Mouse (Mus musculus): Measurements from ENCODE around the gene 4930558C23Rik. TPM values are rescaled to one million over a fixed set of nuclear protein-coding genes. Genes with fewer than 3 reads are reported as not detected.
"Not testable (repeated sequence)": the region's sequence is repeated elsewhere in the genome, so short reads cannot be mapped to it uniquely, and the experiment has no call there.

4930558C23Rik gene
- polyA plus RNA-seq, 1 experiment from 2014 or later: not detected

DNA sequence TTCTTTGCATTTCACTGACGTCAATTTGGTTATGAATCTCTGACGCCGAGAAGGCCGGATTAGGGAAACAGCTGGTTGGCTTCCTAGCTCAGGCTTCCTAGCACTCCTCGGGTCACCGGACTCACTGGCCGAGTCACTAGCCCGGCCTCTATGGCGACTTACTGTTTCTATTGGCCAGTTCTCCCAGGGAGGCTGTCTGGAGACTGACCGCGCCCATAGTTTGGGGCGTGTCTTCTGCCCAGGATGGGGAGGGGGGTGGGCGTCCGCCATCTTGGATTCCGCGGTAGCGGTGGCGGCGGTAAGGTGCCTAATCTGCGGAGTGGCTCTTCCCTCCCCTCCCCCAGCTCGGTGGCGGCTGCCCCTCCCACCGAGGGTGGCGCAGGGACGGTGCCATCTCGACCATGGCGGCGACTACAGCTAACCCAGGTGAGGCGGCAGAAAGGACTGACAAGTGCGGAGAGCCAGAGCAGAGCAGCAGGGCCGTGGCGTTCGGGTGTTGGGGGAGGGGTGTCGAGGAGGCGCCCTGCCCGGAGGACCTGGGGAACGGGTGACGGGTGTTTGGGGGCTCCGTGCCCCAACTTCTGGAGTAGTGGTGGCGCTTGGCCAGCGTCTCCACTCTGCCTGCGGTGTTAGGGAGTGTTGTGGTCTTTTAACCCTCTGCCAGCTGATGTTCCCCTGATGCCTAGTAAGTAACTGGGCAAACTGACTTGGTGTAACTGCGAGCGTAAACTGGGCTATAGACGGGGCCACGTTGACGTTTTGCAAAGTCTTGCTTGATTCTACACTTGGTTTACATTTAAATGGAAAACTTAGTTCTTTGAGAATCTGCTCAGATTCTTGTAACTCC is 31.7 kb upstream of the 4930558C23Rik start, which contains the start of gene Arnt:
Arnt (plus strand) TSS at position 253 of the 847 bp plus-strand sequence.
- Histone ChIP-seq H3K9me3 (ENCODE audit: control insufficient read depth, low read length) (no peaks in the 10 kb centered on the region), H3K4me3 (ENCODE audit: low read depth, low read length) (peak within 1 kb of the TSS; percentile 89), H3K27me3 (ENCODE audit: control insufficient read depth, insufficient read depth, low read length) (no peaks in the 10 kb centered on the region), H3K27ac (ENCODE audit: low read depth, low read length) (no peak within 1 kb of the TSS; the same call in 1 of the 2 replicates), H3K9ac (ENCODE audit: low read length) (peak within 1 kb of the TSS; percentile 82), H3K4me2 (peak within 1 kb of the TSS; percentile 68), H3K4me1 (ENCODE audit: control insufficient read depth, insufficient read depth, low read length) (peaks cover 6% of the 10 kb centered on the region), H3K36me3 (ENCODE audit: control insufficient read depth, insufficient read depth, low read length) (no peaks in the 10 kb centered on the region; the same call in 1 of the 2 replicates)
- DNase-seq (ENCODE audit: low spot score, missing footprints) (peak; percentile 99), ATAC-seq (ENCODE audit: low FRiP score) (peak; percentile 100)
- WGBS: under 1% methylated on average over 47 of the region's 47 CpGs

DNA sequence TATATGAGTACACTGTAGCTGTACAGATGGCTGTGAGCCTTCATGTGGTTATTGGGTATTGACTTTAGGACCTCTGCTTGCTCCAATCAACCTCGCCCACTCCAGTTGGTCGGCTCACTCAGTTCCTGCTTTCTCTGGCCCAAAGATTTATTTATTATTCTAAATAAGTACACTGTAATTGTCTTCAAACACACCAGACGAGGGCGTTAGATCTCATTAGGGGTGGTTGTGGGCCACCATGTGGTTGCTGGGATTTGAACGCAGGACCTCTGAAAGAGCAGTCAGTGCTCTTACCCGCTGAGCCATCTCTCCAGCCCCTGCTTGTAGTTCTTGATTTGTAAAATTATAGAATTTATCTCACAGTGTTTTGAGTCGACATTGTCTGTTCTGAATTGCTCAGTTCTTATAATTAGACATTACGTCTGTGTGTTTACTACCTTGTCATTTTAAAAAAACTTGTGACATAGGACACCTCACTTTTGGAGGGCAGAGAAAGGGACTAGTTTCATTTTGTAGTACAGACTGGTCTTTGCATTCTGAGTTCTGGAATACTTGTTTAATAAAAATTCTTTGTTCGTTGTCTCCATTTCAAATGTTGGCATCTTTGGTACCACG is 30.8 kb upstream of the 4930558C23Rik start:
- WGBS: 72% methylated on average over 10 of the region's 10 CpGs
- Histone ChIP-seq H3K4me3 (ENCODE audit: low read depth, low read length) (no peak overlapping the region; the same call in 1 of the 2 replicates), H3K4me2 (peak overlapping the region; percentile 68), H3K27ac (ENCODE audit: low read depth, low read length) (no peak overlapping the region), H3K9me3 (ENCODE audit: control insufficient read depth, low read length) (no peaks in the 10 kb centered on the region), H3K9ac (ENCODE audit: low read length) (no peak overlapping the region), H3K36me3 (ENCODE audit: control insufficient read depth, insufficient read depth, low read length) (no peaks in the 10 kb centered on the region; the same call in 1 of the 2 replicates), H3K27me3 (ENCODE audit: control insufficient read depth, insufficient read depth, low read length) (no peaks in the 10 kb centered on the region), H3K4me1 (ENCODE audit: control insufficient read depth, insufficient read depth, low read length) (peaks cover 6% of the 10 kb centered on the region)
- no peak for DNase-seq (ENCODE audit: low spot score, missing footprints)
- no peak for ATAC-seq (ENCODE audit: low FRiP score)

DNA sequence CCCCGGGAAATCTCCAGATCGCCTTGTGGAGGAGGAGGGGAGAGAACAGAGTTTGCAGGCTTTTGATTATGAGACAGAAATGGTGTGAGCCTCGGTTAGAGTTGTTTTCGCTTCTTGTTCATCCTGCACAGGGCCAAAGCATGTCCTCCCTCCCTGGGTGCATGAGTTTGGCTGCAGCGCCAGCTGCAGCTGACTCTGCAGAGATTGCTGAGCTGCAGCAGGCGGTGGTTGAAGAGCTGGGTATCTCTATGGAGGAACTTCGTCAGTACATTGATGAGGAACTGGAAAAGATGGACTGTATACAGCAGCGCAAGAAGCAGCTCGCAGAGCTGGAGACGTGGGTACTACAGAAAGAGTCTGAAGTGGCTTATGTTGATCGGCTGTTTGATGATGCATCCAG is 25.8 kb upstream of the 4930558C23Rik start:
- H3K36me3 ChIP-seq (ENCODE audit: control insufficient read depth, insufficient read depth, low read length); ATAC-seq (ENCODE audit: low FRiP score); H3K27me3 ChIP-seq (ENCODE audit: control insufficient read depth, insufficient read depth, low read length); H3K27ac ChIP-seq (ENCODE audit: low read depth, low read length); H3K9ac ChIP-seq (ENCODE audit: low read length); H3K4me3 ChIP-seq (ENCODE audit: low read depth, low read length); DNase-seq (ENCODE audit: low spot score, missing footprints); H3K4me2 ChIP-seq; H3K4me1 ChIP-seq (ENCODE audit: control insufficient read depth, insufficient read depth, low read length); H3K9me3 ChIP-seq (ENCODE audit: control insufficient read depth, low read length): not testable (repeated sequence)
- 76% methylated on average over 4 of the region's 11 CpGs for WGBS

DNA sequence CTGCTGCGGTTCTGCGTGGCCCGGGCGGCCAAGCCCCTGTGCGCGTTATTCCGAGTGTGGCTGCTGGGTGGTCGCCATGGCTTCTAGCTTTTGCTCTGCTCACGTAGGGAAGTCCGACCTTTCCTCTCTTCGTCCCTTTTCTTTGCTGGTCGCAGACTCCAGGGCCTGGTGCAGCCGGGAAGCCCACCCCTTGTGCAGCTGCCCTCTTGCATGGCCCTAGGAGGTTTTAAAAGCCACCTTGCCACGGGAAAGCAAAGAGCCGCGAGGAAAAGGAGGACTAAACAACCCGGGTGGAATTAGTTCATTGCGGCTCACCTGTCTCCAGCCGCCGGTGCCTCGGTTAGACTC is 25.2 kb upstream of the 4930558C23Rik start:
- H3K4me1 ChIP-seq (ENCODE audit: control insufficient read depth, insufficient read depth, low read length); ATAC-seq (ENCODE audit: low FRiP score); H3K9me3 ChIP-seq (ENCODE audit: control insufficient read depth, low read length); H3K36me3 ChIP-seq (ENCODE audit: control insufficient read depth, insufficient read depth, low read length); H3K27me3 ChIP-seq (ENCODE audit: control insufficient read depth, insufficient read depth, low read length); H3K9ac ChIP-seq (ENCODE audit: low read length); H3K27ac ChIP-seq (ENCODE audit: low read depth, low read length): not testable (repeated sequence)
- Histone ChIP-seq H3K4me2 (peak overlapping the region; percentile 32), H3K4me3 (ENCODE audit: low read depth, low read length) (peak overlapping the region; percentile 24)
- 16% methylated on average over 12 of the region's 21 CpGs for WGBS
- peak; percentile 88 for DNase-seq (ENCODE audit: low spot score, missing footprints)

DNA sequence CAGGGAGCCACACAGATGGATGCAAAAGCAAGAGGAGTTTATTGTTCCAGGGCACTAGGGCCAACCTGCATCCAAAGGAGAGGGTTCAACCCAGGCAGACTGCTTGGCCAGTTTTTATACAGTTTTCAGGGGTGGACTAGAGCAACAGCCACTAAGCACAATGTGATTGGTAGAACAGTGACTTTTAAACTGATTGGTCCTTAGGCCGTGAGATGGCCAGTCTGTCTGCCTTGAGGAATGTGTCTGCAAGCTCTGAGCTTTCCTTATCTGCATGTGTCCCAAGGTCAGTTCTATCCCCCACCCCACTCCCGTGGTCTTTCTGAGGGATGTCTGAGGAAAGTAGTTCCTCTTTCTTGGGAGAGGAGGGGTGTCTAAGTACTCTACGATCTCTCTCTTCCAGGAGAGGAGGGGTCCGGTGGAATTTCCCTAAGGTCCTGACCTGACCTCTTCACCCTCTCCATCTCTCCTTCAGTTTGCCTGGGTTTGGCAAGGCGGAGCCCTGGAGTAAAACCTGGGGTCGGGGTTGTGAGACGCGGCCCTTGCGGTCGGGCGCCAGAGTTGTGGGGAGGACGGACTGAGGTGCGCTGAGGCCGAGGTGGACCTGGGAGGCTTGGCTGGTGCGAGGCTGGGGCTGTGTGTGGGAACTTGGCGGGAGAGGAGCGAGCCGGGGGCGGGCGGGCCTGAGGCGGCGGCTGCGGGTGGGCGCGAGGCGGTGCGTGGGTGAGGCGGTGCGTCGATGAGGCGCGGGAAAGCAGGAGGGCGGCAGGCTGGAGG is 24.7 kb upstream of the 4930558C23Rik start:
- H3K27ac ChIP-seq (ENCODE audit: low read depth, low read length); H3K36me3 ChIP-seq (ENCODE audit: control insufficient read depth, insufficient read depth, low read length); H3K27me3 ChIP-seq (ENCODE audit: control insufficient read depth, insufficient read depth, low read length); H3K9me3 ChIP-seq (ENCODE audit: control insufficient read depth, low read length); H3K4me1 ChIP-seq (ENCODE audit: control insufficient read depth, insufficient read depth, low read length); H3K9ac ChIP-seq (ENCODE audit: low read length); DNase-seq (ENCODE audit: low spot score, missing footprints): not testable (repeated sequence)
- Histone ChIP-seq H3K4me2 (peak overlapping the region; percentile 32; the same call in 1 of the 2 replicates), H3K4me3 (ENCODE audit: low read depth, low read length) (peak overlapping the region; percentile 24)
- 54% methylated on average over 8 of the region's 33 CpGs for WGBS
- peak; percentile 80 for ATAC-seq (ENCODE audit: low FRiP score)

DNA sequence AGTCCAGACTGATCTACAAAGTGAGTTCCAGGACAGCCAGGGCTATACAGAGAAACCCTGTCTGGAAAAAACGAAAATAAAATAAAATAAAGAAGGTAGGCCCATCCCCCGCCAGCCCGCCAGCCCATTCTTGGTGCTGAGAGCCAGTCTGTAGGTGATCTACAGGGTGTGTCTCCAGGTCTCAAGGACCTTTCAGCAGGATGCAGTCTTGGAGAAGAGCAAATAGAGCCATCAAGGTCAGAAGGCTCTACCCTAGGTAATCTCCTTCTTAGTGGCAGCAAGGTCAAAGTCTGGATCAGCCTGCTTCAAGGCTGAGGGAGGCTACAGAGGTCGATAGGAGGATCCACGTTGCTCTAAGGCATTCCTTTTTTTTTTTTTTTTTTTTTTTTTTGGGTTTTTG is 23.8 kb upstream of the 4930558C23Rik start:
- not testable (repeated sequence) for H3K4me3 ChIP-seq (ENCODE audit: low read depth, low read length); H3K36me3 ChIP-seq (ENCODE audit: control insufficient read depth, insufficient read depth, low read length); DNase-seq (ENCODE audit: low spot score, missing footprints); H3K4me1 ChIP-seq (ENCODE audit: control insufficient read depth, insufficient read depth, low read length); H3K27ac ChIP-seq (ENCODE audit: low read depth, low read length); H3K27me3 ChIP-seq (ENCODE audit: control insufficient read depth, insufficient read depth, low read length); ATAC-seq (ENCODE audit: low FRiP score); H3K9me3 ChIP-seq (ENCODE audit: control insufficient read depth, low read length); H3K4me2 ChIP-seq; H3K9ac ChIP-seq (ENCODE audit: low read length)
- 94% methylated on average over 5 of the region's 5 CpGs for WGBS

DNA sequence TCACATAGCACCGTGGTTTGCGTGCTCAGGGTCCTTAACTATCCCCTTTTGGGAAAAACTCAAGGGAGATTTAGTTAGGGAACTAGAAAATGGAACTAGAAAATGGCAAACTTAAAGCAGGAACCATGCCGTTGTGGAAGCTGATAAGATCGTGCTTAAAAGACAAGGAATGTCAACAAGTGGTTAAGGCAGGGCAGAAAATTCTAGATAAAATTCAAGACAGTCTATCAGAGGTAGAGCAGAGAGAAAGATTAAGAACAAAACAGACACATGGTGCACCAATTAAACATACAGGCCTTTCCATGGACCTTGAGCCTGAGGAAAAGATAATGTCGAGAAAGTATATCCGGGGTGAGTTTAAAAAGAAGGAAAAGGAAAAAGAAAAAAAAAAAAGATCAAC is 15.2 kb upstream of the 4930558C23Rik start:
- Histone ChIP-seq H3K27ac (ENCODE audit: low read depth, low read length) (no peak overlapping the region), H3K36me3 (ENCODE audit: control insufficient read depth, insufficient read depth, low read length) (no peaks in the 10 kb centered on the region), H3K27me3 (ENCODE audit: control insufficient read depth, insufficient read depth, low read length) (no peaks in the 10 kb centered on the region), H3K4me1 (ENCODE audit: control insufficient read depth, insufficient read depth, low read length) (no peaks in the 10 kb centered on the region), H3K9ac (ENCODE audit: low read length) (no peak overlapping the region), H3K4me3 (ENCODE audit: low read depth, low read length) (no peak overlapping the region), H3K9me3 (ENCODE audit: control insufficient read depth, low read length) (no peaks in the 10 kb centered on the region; the same call in 1 of the 2 replicates), H3K4me2 (no peak overlapping the region)
- ATAC-seq (ENCODE audit: low FRiP score) (no peak), DNase-seq (ENCODE audit: low spot score, missing footprints) (no peak)
- 92% methylated on average over 6 of the region's 6 CpGs for WGBS

DNA sequence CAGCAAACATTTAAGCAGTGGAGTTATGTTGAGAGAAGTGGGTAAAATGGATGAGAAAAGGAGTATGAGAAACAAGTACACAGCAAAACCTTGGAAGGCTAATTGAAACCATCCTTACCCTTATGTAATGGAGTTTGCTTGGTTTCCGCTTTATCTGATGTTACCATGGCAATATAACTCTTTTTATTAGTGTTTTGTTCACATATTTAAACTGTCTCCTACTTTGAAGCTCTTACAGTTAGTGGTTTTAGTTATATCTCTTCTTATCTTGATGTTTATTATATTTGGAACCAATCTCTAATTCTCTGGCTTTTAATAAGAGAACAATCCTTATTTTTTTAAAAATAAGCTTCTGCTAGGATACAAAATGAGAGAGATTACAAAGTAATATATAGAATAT is 9.6 kb upstream of the 4930558C23Rik start:
- ATAC-seq (ENCODE audit: low FRiP score) (no peak), DNase-seq (ENCODE audit: low spot score, missing footprints) (no peak)
- no peak overlapping the region for H3K4me2 ChIP-seq
- H3K9me3 ChIP-seq (ENCODE audit: control insufficient read depth, low read length): no peaks in the 10 kb centered on the region
- H3K4me3 ChIP-seq (ENCODE audit: low read depth, low read length): no peak overlapping the region
- H3K27ac ChIP-seq (ENCODE audit: low read depth, low read length): no peak overlapping the region
- 92% methylated on average over 1 of the region's 1 CpGs for WGBS
- H3K9ac ChIP-seq (ENCODE audit: low read length): no peak overlapping the region
- H3K36me3 ChIP-seq (ENCODE audit: control insufficient read depth, insufficient read depth, low read length): no peaks in the 10 kb centered on the region
- no peaks in the 10 kb centered on the region for H3K27me3 ChIP-seq (ENCODE audit: control insufficient read depth, insufficient read depth, low read length)
- H3K4me1 ChIP-seq (ENCODE audit: control insufficient read depth, insufficient read depth, low read length): no peaks in the 10 kb centered on the region

DNA sequence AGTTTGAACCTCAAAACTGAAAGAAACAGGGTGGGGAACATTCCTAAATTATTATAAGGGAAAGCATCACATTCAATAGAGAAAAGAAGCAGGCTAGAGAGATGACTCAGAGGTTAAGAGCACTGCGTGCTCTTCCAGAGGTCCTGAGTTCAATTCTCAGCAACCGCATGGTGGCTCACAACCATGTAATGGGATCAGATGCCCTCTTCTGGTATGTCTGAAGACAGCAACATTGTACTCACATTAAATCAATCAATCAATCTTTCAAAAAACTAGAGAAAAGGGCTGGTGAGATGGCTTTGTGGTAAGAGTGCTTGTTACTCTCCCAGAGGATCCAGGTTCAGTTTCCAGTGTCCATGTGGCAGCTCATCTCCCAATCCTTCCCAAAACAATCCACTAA is 6.2 kb upstream of the 4930558C23Rik start:
- Histone ChIP-seq H3K36me3 (ENCODE audit: control insufficient read depth, insufficient read depth, low read length) (no peaks in the 10 kb centered on the region), H3K9me3 (ENCODE audit: control insufficient read depth, low read length) (no peaks in the 10 kb centered on the region), H3K9ac (ENCODE audit: low read length) (no peak overlapping the region), H3K27me3 (ENCODE audit: control insufficient read depth, insufficient read depth, low read length) (no peaks in the 10 kb centered on the region), H3K27ac (ENCODE audit: low read depth, low read length) (no peak overlapping the region), H3K4me1 (ENCODE audit: control insufficient read depth, insufficient read depth, low read length) (no peaks in the 10 kb centered on the region), H3K4me2 (no peak overlapping the region), H3K4me3 (ENCODE audit: low read depth, low read length) (no peak overlapping the region)
- ATAC-seq (ENCODE audit: low FRiP score): no peak
- DNase-seq (ENCODE audit: low spot score, missing footprints): no peak
- 95% methylated on average over 2 of the region's 2 CpGs for WGBS

Data from midbrain, embryonic 11.5 days (tissue).